Mouse (Mus musculus): ENCODE data around the gene Kcnh8. TPM values are rescaled to one million over a fixed set of nuclear protein-coding genes. Genes with fewer than 3 reads are reported as not detected.

Gene Kcnh8
- total RNA-seq, 2 experiments from 2014 or later, result not detected

- DNase-seq, result no peak
Measured at GRCm38 (mm10) chr17:52829678-52830077, 227.2 kb downstream of the Kcnh8 start.

GRCm38 (mm10) chr17:52873195-52873594 lies 270.7 kb downstream of the Kcnh8 start:
- no peak for DNase-seq

DNA sequence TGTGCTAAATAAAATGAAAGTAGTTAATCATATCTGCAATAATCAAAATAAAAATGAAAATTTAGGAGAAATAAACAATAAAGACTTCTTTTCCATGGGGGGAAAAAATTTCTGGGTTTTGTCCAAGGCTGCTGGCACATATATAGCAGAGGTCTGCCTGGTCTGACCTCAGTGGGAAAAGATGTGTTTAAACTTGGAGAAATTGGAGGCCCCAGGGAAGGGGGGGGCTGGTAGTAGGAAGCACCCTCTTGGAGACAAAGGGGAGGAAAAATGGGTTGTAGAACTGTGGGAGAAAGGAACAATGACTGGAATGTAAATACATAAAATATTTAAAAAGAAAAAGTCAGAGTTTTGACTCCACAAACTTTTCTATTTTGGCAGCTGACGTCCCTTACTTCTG lies 276.5 kb downstream of the Kcnh8 start:
- no peak for DNase-seq

DNA sequence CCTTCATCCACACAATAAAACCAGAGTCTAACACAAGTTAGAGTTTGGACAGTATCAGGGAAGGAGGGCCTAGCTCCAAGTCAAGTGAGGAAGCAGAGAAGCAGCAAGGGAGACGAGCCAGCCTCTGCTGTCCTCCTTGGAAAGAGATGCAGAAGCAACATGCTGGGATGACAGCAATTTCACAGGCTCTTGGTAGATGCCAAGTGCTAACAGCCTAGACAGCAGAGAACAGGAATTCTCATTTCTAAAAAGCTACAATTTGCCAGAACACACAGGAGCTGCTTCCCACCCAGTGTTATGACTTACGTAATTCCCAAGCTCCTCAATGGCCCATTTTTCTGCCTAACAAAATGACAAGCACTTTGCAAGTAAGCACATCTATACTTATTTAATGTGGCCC lies 277.5 kb downstream of the Kcnh8 start:
- no peak for DNase-seq

DNA sequence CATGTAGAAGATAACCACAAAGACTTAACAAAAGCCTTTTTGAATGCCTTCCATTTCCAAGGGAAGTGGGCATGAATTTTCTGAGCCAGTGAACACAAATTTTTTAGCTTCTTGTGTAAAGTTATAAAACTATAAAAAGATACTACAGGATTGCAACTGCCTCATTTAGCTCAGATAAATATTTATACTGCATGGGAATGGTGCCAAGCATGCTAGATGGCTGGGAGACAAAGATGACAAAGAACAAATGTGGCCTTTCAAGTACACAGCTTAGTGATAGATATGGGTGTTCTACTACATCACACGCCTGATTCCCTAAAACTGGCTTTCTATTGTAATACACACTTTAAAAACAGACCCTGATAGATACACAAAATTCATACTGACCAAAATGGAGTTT lies 282.7 kb downstream of the Kcnh8 start:
- no peak for DNase-seq

GRCm38 (mm10) chr17:52920519-52921106 lies 318.1 kb downstream of the Kcnh8 start:
- DNase-seq, result no peak

DNA sequence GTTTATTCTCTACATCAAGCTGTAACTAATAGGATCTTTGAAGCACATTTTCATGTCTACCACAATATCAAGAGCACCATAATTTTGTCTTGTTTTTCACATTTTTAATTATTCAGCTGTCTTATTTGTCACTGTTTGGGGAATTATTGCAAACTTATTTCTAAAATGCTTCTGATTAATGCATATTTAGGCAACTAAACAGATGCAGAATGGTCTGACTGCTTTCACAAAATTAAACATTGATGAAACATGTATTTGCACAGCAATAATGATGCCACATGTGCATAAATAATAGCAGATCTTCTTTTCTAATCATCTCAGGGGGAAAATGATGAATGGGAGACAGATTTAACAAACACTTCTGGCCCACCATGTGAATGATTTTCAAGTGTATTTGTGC lies 341.5 kb downstream of the Kcnh8 start:
- no peak for DNase-seq

GRCm38 (mm10) chr17:52972735-52973134 lies 370.2 kb downstream of the Kcnh8 start:
- DNase-seq, result no peak

GRCm38 (mm10) chr17:52980958-52981357 lies 378.4 kb downstream of the Kcnh8 start:
- DNase-seq, result no peak

Measured in heart, postnatal 4 days (tissue).